Mouse (Mus musculus) cerebellum, adult 9-10 months (tissue): ENCODE results near the gene Dnah6.
A peak's percentile ranks its signal among the peaks of the same experiment; 100 is the strongest.

ENCODE experiments used
- DNase-seq: peaks from one replicate; pipeline ENCODE4 v3.0.0; 2022

The Dnah6 gene

DNA sequence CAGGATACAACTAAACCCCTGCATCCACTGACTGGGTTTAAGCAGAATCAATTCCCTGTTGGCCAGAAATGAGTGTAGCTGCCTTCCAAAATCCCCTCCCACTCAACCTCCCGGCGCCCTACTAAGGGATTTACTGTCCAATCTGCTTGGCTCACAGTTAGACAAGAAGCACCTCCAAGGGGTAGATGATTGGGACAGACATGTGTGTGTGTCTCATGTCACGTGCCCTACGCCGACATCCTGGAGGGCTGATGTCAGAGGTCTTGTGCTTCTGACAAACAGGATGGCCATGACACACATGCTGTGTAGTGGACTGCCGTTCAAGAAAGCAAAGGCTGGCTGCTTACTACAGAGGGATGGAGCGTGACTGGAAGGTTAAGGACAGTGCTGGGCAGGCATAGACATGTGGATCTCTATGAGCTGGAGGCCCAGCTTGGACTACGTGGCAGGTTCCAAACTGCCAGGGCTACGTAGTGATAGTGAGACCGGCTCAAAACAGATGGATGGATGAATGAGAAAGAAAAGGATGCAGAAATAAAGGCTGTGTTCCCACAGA lies 202.6 kb downstream of the Dnah6 start:
- no peak for DNase-seq

DNA sequence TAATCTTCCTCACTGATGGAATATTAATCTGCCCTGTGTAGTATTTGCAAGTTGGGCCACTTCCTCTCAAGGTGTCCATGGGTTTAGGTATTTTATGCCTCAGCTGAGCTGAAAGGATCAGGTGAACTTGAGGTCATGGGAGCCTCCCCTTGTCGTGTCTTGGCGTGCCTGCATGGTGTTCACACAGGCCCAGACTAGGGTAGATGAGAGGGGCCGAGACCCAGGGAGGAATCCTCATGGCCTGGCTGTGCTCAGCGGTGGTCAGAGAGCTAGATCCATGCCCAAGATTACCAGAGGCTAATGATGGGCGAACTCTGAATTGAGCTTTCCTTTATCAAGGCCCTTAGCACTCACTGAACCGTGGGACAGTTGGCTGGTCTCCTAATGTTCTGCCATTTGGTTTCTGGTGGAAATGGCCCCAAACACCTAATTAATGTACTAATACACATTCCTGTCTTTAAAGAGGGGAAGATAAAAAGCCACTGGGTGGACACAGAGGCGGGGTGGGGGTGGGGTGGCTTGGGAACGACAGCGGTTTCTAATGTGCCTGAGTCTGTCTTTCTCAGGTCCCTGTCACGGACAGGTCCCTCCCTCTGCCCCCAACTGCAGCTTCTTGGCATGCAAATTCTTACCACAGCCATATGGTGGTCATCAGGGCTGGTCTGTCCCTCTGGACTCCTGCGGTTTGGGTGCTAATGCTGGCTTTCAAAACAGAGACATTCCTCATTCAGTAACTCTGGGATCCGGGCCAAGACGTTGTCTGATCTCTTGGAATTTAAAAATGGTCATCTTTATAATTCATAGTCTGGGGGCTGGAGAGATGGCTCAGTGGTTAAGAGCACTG lies 206.9 kb downstream of the Dnah6 start:
- no peak for DNase-seq

DNA sequence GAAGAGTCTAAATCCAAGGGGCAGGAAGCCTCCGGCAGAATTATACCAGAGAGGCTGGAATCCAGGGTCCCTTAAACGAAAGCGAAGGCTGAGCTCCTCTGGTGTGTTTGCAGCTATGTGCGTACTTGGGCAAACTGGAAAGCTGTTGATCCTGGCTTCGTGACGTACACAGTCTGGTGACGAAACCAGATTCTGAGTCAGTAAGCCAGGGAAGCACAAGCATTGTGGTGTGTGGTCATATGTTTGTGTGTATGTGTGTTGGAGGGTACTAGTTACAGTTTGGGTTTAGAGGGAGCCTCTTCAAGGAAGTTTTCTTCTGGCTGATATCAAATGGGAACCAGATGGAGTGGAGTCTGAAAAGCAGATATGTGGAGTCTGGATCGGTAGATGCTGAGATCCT lies 208.5 kb downstream of the Dnah6 start:
- no peak for DNase-seq

DNA sequence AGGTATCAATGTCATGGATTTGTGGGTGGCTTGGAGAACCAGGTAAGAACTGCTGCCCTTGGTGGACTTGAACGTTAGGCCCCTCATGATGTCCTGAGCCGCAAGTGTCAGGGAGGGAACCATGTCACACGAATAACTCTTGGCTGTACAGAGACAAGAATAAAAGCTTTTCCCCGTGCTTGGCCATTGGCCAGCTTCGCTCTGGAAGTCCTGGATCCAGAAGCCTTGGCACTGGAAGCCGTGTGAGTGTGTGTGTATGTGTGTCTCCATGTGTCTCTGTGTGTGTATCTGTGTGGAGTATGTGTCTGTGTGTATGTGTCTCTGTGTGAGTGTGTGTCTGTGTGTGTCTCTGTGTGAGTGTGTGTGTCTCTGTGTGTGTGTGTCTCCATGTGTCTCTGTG lies 209.6 kb downstream of the Dnah6 start:
- no peak for DNase-seq

DNA sequence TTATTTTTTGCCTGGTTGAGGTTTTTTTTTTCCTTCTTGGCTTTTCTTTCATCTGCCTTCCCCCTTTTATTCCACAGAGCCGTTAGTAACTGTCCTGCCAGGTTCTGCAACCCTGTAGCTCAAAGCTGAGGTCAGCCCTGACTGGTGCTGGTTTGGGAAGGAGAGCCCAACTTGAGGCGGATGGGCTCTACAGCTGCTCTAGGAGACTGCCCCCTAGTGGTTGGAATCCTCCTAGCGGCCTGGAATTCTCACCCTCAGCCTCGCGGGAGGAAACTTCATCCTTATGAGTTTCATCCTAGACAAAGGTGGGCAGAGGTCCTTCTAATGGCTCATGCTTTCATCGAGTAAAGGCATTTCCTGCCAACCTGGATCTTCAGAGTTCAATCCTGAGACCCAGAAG lies 211.4 kb downstream of the Dnah6 start:
- peak; percentile 44 for DNase-seq

DNA sequence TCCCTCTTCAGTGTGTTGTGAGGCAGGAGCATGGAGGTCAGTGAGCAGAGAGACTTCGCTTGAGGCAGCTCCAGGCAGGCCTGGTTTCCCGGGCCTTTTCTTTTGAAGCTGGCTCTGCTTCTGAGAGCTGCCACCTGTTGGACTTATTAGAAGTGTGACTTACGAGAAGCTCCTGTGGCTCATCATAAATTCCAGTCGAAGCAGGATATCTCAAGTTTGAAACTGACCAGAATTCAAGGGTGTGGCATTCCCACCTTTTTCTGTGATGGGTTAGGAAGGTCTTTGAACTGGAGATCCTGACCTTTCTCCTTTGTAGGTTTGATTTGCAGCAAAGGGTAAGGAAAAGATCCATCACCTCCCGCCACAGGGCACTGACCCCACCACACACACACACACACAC lies 217.8 kb downstream of the Dnah6 start:
- no peak for DNase-seq

DNA sequence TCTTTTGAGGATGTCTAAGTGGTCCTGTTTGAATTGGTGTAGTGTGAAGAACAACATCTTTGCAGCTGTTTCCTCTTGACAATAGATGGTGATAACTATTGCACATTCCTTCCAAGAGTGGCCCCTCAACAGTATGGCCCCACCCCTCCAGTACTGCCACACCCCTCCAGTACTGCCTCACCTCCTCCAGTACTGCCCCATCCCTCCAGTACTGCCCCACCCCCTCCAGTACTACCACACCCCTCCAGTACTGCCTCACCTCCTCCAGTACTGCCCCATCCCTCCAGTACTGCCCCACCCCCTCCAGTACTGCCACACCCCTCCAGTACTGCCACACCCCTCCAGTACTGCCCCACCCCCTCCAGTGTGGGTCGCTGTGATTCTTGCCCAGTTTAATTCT lies 219.1 kb downstream of the Dnah6 start:
- DNase-seq, result no peak

DNA sequence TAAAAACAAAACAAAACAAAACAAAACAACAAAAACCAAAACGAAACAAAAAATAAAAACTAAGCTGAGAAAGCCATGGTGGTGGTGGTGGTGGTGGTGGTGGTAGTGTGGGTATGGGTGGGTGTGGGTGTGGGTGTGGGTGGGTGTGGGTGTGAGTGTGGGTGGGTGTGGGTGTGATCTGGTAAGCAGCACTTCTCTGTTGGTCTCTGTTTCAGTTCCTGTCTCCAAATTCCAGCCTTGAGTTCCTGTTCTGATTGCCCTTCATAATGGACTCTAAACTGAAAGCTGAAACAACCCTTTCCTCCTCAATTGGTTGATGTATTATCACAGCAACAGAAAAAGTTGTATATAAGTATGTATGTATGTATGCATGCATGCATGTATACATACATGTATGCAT lies 222.6 kb downstream of the Dnah6 start:
- no peak for DNase-seq

DNA sequence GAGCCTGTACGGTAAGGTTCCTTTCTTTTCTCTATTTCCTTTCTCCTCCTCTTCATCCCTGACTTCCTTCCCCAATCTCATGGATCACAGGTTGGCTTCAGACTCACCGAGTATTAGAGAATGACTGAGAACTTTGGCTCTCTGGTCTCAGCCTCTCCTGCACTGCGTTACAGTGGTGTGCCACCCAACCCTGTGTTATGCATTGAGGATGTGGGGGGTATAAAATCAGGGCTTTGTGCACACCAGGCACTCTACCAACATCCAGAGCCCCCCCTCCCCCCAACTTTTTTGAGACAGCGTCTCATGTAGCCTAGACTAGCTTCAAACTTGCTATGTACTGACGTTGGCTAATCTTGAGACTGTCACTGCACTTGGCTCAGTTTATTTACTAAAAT lies 227.8 kb downstream of the Dnah6 start:
- DNase-seq, result no peak

DNA sequence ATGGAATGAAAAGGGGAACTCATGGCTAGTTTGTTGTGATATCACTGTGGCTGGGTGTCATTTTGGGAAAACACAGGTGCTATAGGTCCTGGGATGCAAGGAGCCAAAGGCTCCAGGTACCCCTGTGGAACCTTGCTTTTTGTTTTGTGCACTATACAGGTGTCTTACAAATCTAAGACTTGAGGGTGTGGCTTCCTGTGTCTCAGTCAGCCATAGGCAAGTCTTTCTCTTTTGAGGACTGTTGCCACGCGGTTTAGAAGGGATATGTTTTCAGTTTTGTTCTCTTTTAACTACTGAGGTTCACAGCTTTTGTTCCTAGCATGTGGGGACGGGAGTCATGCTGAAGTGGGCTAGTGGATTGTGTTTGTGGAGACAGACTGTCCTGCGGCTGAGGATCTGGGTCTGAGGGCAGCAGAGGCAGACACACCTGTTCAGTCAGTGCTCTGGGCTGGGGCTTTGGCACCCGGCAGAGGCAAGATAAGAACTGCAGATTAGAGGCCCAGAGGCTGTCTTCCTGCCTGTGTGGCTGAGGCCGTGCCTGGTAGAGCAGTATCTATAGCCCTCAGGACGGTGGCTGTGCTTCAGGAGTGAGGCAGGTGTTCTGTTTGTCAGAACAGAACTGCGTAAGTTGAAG lies 228.3 kb downstream of the Dnah6 start:
- DNase-seq, result no peak

DNA sequence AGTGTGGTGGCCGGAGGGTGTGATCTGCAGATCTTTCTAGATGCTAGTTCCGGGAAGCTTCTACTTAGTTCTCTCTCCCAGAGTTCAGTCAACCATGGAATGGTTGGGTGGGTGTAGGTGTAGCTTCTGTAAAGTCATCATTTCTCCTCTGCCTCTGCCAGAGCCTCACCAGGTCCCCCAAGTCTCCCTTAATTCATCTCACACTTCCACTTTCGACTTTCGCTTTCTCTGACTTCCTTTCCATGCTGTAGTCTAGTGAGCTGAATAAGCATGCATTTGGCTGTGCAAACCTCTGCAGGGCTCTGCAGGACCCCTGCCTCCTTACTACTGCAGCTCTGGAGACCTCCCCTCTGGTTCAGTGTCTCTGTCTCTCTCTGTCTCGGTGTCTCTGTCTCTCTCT lies 231.2 kb downstream of the Dnah6 start:
- DNase-seq, result no peak

DNA sequence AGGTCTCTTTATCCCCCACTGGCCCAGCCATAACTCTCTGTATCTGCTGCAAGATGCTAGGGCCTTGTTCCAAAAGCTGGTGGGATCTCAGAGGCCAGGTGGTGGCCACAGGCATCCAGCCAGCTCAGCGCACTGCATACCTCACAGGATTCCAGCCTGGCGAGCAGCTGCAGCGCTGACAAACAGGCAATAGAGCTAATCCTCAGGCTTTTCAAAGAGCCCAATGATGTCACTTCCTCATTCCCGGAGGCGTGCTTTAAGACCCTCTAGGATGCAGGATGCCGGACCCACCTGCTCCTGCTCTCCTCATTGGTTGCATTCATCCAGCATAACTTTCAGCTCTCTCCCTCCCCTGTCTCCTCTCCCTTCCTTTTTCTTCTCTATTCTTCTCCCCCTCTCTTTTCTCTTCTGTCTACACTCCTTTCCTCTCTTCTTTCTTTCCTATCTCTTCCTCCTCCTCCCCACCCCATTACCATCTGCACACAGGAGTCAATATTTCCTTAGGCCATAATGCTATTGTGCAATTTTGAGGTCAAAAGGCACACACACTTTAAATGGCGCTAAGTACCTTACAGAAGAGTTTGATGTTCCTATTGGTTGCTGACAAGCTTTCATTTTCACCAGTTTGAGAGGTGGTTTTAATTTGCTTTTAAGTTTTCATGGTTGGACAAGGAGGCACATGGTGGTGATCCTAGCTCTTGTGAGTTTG lies 232.3 kb downstream of the Dnah6 start:
- DNase-seq, result peak; percentile 60

DNA sequence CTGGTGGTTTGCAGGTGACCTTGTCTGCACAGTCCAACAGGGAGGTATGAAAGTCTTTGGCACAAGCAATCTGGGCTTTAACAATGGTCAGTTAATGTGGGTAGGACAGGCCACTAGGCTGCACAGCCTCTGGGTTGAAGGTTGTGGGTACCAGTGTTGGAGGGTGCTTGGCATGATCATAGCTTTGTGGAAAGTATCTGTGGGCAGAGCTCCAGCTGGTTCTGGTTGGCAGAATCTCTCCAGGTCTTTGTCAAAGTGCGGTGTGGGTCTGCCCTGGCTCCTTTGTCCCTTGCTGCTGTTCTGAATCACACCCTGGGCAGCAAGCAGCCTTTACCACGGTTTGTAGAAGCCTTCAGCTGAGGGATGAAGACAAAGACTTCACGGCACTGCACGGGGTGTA lies 238.9 kb downstream of the Dnah6 start:
- no peak for DNase-seq

DNA sequence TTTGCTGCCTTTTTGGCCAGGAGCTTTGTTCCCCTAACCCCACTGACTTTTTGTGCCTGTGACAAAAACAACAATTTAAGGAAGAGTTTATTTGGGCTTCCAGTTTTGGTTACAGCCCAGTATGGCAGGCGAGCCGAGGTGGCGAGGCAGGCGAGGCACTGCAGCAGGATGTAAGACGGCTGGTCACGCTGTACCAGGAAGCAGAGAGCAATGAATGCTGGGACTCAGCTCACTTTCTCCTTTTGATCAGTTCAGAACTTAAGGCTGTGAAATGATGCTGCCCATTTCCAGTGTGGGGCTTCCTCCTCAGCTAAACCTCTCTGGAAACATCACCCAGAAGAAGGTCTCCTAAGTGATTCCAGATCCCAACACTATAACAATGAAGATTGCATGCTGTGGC lies 239.6 kb downstream of the Dnah6 start:
- DNase-seq, result no peak

DNA sequence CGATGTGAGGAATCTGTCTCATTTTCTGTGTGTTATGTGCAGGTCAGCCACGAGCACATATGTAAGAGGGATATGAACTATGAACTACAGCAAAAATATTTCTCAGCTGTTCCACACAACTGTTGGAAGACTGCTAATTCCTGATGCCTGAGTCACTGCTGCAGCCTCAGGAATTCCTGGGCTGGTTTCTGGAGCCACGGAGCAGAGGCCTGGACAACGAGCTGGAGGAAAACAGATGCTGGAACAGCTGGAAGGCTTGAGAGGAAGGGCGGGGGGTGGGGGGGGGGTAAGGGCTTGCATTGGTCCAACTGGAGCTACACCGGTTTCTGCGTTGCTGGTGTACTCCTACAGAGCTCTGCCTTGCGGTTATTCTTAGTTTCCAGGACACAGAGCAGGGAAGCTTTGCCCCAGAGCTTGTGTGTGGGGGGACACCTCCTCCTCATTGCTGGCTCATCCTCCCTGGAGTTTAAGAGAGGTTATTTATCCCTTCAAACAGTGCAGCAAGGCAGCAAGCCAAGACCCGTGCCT lies 240.3 kb downstream of the Dnah6 start:
- no peak for DNase-seq

DNA sequence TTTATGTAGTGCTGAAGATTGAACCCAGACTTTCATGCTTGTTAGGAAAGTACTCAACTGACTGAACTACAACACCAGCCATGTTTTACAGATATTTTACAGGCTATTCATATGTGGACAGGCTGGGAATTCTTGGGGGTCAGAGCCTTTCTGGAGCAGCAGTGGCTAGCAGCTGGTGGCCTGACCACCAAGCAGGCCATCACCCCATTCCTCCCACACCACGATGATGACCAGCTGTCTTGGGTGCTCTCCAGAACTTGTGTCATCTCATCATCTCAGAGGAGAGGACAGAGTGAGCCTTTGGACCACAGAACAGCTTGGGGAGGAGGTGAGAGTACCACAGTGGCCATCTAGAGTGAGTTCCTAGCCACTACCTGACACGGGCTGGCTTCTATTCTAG lies 244.6 kb downstream of the Dnah6 start:
- no peak for DNase-seq

DNA sequence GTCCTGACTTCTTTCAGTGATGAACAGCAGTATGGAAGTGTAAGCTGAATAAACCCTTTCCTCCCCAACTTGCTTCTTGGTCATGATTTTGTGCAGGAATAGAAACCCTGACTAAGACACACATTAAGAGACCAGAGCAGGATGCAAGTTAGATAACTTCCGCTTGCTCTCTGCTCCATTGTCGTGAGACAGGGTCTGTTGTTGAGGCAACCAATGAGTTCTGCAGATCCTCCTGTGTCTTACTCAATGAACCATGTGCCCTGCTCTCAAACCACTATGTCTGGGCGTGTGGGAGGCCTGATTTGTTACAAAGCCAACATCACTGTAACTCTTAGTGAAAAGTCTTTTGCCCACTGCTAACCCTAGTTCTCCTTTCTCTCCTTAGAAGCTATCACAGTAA lies 250.4 kb downstream of the Dnah6 start:
- DNase-seq, result no peak

DNA sequence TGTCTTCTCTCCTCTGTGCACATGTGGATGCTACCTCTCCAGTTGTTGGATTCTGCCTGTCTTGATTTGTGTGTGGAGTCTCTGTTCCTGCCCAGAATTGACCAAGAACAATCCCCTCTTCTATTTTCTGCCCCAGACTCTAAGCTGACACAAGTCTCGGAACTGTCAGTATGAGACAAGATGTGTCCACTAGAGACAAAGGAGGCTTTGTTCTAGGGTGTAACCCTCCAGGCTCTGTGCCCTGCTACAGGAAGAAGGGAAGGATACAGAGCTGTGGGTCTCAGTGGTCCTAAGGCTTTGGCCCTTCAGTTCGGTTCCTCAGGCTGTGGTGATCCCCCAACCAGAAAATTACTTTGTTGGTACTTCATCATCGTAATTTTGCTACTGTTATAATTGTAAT lies 251.7 kb downstream of the Dnah6 start:
- DNase-seq, result no peak
